Mouse (Mus musculus) monocyte, adult 5-6 weeks (primary cell): ENCODE data around the gene Tead3. TPM values are rescaled to one million over a fixed set of nuclear protein-coding genes. Genes with fewer than 3 reads are reported as not detected.

Source experiments
- ATAC-seq: fragments of 153-309, 156-312 bp; replicated peaks from 2 replicates; pipeline ENCODE4 v1.8.0; 2017; ENCODE audit warnings: mild to moderate bottlenecking; ENCODE audit not compliant: low TSS enrichment, insufficient number of reproducible peaks, severe bottlenecking, poor library complexity, low FRiP score
- total RNA-seq: library from RNA; stranded (forward); fragments of 200-1000, 200-491, 200-594 nt; gene quantifications from 3 replicates; pipeline ENCODE4 v1.2.3, GENCODE M21; 2017

Gene Tead3
- total RNA-seq, 1 experiment from 2014 or later, result not detected

DNA sequence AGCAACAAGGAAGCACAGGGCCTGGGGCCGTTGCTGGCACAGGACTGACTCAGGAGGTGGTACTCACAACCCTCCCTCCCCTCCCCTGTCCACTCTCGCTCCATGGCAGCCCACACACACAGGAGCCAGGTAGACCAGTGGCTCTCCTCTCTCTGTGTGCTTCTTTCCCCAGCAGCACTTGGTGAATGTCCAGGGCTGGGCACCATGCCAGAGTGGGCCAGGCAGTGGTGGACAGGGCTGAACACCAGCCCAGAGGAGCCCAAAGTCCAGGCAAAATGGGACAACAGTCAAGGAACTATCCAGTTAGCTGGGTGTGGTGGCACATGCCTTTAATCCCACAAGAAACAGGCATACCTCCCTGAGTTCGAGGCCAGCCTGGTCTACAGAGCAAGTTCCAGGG is 60.4 kb downstream of the Tead3 start:
- ATAC-seq, result no peak

DNA sequence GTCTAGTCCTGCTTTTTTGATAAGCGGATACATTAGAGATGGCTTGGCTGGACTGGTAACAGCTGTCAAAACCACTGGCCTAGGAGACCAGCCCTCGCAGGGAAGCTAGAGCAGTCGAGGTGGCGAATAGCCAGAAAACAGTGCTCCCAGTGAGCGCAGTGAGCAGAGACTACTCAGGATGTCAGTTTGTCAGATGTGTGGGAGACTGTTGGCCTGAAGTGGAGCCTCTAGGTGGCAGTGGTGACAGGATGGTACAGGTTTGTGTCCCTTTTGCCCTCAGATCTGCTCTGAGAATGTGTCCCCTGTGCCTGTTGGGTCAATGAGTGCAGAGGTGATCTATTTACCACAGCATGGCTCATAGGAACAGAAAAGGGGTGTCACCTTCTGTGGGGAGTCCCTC is 62.6 kb downstream of the Tead3 start:
- no peak for ATAC-seq

DNA sequence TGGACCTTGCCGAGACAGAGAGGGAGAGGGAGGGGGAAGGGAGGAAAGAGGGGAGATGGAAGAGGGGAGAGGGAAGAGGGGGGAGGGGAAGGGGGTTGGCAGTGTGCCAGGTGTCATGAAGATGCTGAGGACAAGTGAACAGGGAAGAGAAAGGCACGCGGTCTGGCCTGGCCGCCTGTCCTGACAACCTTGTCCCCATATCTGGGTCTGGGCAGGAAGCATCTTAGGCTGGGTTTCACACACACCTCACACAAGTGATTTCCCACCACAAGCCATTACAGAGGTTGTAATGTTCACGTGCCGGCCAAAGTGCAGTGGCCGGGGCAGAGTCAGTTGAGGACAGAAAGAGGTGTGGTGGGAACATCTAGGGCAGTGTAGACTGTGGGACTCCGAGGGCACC is 63.0 kb downstream of the Tead3 start:
- ATAC-seq, result no peak

DNA sequence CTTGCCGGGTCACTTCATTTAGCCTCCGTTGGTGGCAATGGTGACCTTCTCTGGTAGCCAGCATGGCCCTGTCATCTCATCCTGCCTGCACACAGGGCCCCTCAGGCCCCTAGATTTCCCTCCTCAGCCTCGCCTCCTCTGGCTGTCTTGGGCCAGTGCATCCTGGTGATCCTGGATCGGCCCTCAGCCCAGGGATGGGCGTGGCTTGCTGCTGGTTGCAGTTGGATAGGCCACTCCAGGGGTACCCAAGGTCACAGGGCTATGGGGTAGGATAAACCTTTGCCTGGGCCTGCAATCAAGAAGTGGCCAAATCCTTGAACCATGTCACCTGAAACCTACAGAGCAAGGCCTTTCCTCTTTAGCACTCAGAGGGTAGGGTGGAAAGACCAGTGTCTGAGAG is 63.7 kb downstream of the Tead3 start:
- ATAC-seq, result no peak

DNA sequence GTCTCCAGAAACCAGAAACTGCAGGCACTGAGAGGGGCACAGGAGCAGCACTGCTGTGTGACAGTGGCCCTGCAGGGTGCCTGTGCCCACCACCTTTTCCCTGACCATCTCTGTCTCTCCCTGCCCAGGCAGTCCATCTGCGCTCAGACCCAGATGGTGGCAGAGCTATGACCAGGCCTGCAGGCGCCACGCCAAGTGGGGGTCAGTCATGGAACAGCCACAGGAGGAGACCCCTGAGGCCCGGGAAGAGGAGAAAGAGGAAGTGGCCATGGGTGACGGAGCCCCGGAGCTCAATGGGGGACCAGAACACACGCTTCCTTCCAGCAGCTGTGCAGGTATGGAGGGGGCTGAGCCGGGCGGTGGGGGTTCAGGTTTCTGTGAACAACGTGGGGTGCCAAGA is 64.5 kb downstream of the Tead3 start:
- no peak for ATAC-seq

DNA sequence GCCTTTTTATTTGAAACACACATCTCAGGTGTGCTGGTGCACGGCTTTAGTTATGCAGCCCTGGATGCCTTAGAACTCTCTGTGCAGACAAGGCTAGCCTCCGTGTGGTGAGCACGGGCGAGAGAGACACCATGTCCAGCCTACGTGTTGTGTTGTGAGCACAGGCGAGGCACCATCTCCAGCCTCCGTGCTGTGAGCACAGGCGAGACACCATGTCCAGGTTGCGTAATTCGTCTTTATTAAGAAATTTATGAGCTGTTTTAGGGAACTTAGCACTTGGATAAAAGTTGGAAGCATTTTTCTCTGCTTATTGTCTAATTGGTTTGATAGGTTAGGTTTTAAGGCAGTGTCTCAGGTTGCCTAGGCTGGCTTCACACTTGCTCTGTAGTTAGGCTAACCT is 67.4 kb downstream of the Tead3 start:
- ATAC-seq, result no peak

DNA sequence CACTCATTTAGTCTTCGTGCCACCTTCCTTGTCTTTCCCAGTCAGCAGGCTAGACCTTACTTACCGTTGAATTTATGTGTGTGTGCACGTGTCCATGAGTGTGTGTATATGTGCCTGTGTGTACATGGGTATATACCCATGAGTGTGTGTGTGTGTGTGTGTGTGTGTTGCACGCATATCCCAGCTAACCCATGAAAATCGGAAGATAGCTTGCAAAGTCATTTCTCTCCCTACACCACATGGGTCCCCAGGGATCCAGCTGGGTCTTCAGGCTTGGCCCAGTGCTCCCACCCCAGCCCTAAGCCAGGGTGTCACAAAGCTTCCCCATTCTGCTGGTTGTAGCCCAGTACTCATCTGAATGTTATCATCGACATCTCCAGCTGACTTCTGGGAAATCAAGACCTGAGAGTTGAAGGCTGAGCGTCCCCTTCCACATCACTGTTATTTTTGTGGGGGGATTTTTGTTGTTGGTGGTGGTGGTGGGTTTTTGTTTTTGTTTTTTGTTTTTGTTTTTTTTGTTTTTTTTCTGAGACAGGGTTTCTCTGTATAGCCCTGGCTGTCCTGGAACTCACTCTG is 68.7 kb downstream of the Tead3 start:
- no peak for ATAC-seq

Other genes with a start within 250 kb of the Tead3 start
- under 0.01 TPM in 1 of 3 replicates, not detected in the others for gene Scube3, start 208.7 kb downstream of the Tead3 start, total RNA-seq
- 1.3 to 6.9 TPM (median 5.1 TPM) in 3 replicates for gene Zfp523, start 173.7 kb downstream of the Tead3 start, total RNA-seq
- 96.3 to 128 TPM (median 103 TPM) in 3 replicates for gene Def6, start 143.0 kb downstream of the Tead3 start, total RNA-seq
- 4.7 to 13.9 TPM (median 9.0 TPM) in 3 replicates for gene Ppard, start 118.1 kb downstream of the Tead3 start, total RNA-seq
- gene Fance, start 37.3 kb downstream of the Tead3 start, total RNA-seq, result 8.8 to 18.2 TPM (median 13.0 TPM) in 3 replicates
- gene Rpl10a, start 22.3 kb downstream of the Tead3 start, total RNA-seq, result 363 to 372 TPM (median 364 TPM) in 3 replicates
- not detected in 3 replicates for gene Tulp1, start 14.4 kb upstream of the Tead3 start, total RNA-seq
- gene Fkbp5, start 166.7 kb upstream of the Tead3 start, total RNA-seq, result 9.1 to 23.2 TPM (median 11.9 TPM) in 3 replicates
- 2.2 TPM in 1 of 3 replicates, not detected in the others for gene Armc12, start 180.0 kb upstream of the Tead3 start, total RNA-seq
- gene Clpsl2, start 198.6 kb upstream of the Tead3 start, total RNA-seq, result not detected in 3 replicates
- gene Clps, start 209.9 kb upstream of the Tead3 start, total RNA-seq, result not detected in 3 replicates
- gene Lhfpl5, start 224.8 kb upstream of the Tead3 start, total RNA-seq, result not detected in 3 replicates